Mouse (Mus musculus): ENCODE measurements around the gene Gss. TPM values are rescaled to one million over a fixed set of nuclear protein-coding genes. Genes with fewer than 3 reads are reported as not detected.
"Not testable (repeated sequence)": the region's sequence is repeated elsewhere in the genome, so short reads cannot be mapped to it uniquely, and the experiment has no call there.

The Gss gene
- polyA plus RNA-seq, 1 experiment: 8.6 TPM

GRCm38 (mm10) chr2:155539696-155540095 lies 52.9 kb downstream of the Gss start:
- H3K4me1 ChIP-seq (ENCODE audit: control insufficient read depth): peaks cover 14% of the 10 kb centered on the region
- H3K9me3 ChIP-seq (ENCODE audit: control insufficient read depth, low read length): no peaks in the 10 kb centered on the region
- no peaks in the 10 kb centered on the region for H3K27me3 ChIP-seq (ENCODE audit: control insufficient read depth)

DNA sequence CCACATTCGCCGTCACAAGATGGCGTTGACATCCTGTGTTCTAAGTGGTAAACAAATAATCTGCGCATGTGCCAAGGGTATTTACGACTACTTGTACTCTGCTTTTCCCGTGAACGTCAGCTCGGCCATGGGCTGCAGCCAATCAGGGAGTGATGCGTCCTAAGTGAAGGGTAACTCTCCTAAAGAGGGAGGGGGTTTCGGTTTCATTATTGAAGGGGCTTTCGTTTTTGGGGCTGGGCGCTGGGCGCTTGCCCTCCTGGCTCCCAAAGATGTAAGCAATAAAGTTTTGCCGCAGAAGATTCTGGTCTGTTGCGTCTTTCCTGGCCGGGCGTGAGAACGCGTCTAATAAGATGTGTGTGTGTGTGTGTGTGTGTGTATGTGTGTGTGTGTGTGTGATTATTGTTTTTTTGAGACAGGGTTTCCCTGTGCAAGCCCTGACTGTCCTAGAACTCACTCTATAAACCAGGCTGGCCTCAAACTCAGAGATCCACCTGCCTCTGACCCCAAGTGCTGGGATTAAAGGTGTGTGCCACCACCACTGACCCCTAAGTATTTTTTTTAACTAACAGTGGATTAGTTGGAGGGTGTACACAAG lies 54.0 kb downstream of the Gss start:
- H3K36me3 ChIP-seq (ENCODE audit: control insufficient read depth); H3K27me3 ChIP-seq (ENCODE audit: control insufficient read depth); H3K4me3 ChIP-seq (replicated peaks); H3K9me3 ChIP-seq (ENCODE audit: control insufficient read depth, low read length): not testable (repeated sequence)
- H3K4me1 ChIP-seq (ENCODE audit: control insufficient read depth): peaks cover 14% of the 10 kb centered on the region

More at GRCm38 (mm10) chr2:155539696-155540095, 52.9 kb downstream of the Gss start:
- Histone ChIP-seq H3K4me3 (replicated peaks) (no peak overlapping the region), H3K36me3 (ENCODE audit: control insufficient read depth) (no peaks in the 10 kb centered on the region; the same call in 1 of the 2 replicates)
- TF ChIP-seq TAL1 (IDR thresholded peaks at IDR 0.05; ENCODE audit: low read length): no peak
- TF ChIP-seq GATA1 (IDR thresholded peaks at IDR 0.05; ENCODE audit: low read length): no peak

DNA sequence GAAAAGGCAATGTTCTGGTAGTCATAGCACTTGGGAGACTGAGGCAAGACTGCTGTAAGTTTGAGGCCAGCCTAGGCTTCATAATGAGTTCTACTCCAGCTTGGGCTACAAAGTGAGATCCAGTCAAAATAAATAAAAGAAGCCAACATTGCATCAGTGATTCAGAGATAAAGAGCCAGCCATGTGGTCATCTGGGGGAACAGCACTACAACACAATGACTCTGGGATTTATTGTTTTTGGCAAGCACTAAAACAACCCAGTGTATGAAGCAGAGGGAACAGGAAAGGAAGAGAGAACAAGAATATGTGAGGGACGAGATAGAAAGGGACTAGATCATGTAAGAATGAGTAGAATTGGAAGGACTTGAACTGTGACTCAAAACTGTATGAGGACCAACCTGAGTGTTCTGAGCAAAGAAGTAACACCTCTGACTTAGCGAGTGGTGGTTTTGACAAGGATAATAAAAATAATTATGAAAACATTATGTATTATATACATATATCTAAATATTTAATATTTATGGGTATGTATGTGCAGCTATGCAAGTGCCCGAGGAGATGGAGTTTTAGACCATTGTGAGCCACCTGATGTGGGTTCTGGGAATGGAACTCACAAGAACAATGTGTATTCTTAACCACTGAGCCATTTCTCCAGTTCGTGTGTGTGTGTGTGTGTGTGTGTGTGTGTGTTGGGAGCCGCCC lies 54.7 kb downstream of the Gss start:
- Histone ChIP-seq H3K27me3 (ENCODE audit: control insufficient read depth) (no peaks in the 10 kb centered on the region), H3K9me3 (ENCODE audit: control insufficient read depth, low read length) (no peaks in the 10 kb centered on the region), H3K36me3 (ENCODE audit: control insufficient read depth) (no peaks in the 10 kb centered on the region; the same call in 1 of the 2 replicates), H3K4me3 (replicated peaks) (no peak overlapping the region), H3K4me1 (ENCODE audit: control insufficient read depth) (peaks cover 14% of the 10 kb centered on the region)
- no peak for TF ChIP-seq TAL1 (IDR thresholded peaks at IDR 0.05; ENCODE audit: low read length)
- no peak for TF ChIP-seq GATA1 (IDR thresholded peaks at IDR 0.05; ENCODE audit: low read length)

DNA sequence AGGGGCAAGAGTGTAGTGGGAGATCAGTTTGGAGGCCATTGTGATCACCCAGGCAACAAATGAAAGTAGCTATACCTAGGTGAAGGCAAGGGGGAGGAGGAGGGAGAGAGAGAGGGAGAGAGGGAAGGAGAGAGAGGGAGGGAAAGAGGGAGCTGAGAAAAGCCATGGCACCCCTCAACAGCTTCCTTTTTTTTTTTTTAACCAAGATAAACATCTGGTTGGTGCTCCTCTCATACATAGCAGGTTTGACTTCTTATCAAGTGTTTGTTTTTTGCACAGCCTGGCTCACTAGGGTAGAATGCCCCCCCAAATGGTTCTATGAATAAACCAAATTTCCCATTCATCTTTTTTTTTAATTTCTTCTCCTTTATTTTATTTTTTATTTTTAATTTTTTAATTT lies 56.3 kb downstream of the Gss start:
- TF ChIP-seq TAL1 (IDR thresholded peaks at IDR 0.05; ENCODE audit: low read length): no peak
- no peak for TF ChIP-seq GATA1 (IDR thresholded peaks at IDR 0.05; ENCODE audit: low read length)
- H3K4me1 ChIP-seq (ENCODE audit: control insufficient read depth): peaks cover 14% of the 10 kb centered on the region
- H3K27me3 ChIP-seq (ENCODE audit: control insufficient read depth): no peaks in the 10 kb centered on the region
- H3K36me3 ChIP-seq (ENCODE audit: control insufficient read depth): no peaks in the 10 kb centered on the region; the same call in 1 of the 2 replicates
- no peaks in the 10 kb centered on the region for H3K9me3 ChIP-seq (ENCODE audit: control insufficient read depth, low read length)
- no peak overlapping the region for H3K4me3 ChIP-seq (replicated peaks)

DNA sequence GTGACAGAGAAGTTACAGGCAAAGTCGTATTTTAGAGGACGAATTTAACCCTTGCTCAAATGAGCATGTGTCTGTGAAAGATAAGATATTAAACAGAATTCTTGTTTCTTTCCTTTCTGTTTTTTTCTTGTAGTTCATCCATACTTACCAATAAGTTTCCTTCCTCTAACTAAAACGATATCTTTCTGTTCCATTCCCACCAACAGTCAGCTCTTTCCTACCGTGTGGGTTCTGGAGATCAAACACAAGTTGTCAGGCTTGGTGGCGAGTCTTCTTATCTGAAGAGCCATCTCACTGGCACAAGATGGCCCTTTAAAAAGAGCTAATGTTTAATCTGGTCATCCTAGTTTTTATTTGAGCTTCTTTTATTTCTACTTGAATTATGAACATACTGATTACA lies 65.2 kb downstream of the Gss start:
- Histone ChIP-seq H3K4me3 (replicated peaks) (no peak overlapping the region), H3K36me3 (ENCODE audit: control insufficient read depth) (peaks cover 13% of the 10 kb centered on the region), H3K4me1 (ENCODE audit: control insufficient read depth) (peaks cover 39% of the 10 kb centered on the region), H3K9me3 (ENCODE audit: control insufficient read depth, low read length) (no peaks in the 10 kb centered on the region), H3K27me3 (ENCODE audit: control insufficient read depth) (no peaks in the 10 kb centered on the region)
- no peak for TF ChIP-seq GATA1 (IDR thresholded peaks at IDR 0.05; ENCODE audit: low read length)
- TF ChIP-seq TAL1 (IDR thresholded peaks at IDR 0.05; ENCODE audit: low read length): no peak

DNA sequence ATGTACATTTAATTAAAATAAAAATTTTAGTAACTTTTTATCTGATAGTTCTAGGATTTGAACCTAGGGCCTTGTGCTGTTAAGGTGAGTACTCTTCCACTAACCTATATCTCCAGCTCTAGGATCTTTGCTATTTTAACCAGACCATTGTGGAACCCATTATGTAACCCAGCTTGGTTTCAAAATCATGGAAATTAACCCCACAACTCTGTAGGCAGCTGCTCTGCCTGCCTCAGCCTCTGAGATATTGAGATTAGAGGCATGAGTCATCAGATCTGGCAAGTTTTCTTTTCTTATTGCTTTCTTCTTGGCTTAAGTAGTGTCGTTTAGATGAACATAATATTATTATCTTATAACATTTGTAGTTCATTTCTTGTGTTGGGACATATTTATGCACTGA lies 68.2 kb downstream of the Gss start:
- H3K9me3 ChIP-seq (ENCODE audit: control insufficient read depth, low read length): no peaks in the 10 kb centered on the region
- H3K27me3 ChIP-seq (ENCODE audit: control insufficient read depth): no peaks in the 10 kb centered on the region
- no peak overlapping the region for H3K4me3 ChIP-seq (replicated peaks)
- H3K36me3 ChIP-seq (ENCODE audit: control insufficient read depth): peaks cover 14% of the 10 kb centered on the region
- TF ChIP-seq TAL1 (IDR thresholded peaks at IDR 0.05; ENCODE audit: low read length): no peak
- no peak for TF ChIP-seq GATA1 (IDR thresholded peaks at IDR 0.05; ENCODE audit: low read length)
- peaks cover 49% of the 10 kb centered on the region for H3K4me1 ChIP-seq (ENCODE audit: control insufficient read depth)

DNA sequence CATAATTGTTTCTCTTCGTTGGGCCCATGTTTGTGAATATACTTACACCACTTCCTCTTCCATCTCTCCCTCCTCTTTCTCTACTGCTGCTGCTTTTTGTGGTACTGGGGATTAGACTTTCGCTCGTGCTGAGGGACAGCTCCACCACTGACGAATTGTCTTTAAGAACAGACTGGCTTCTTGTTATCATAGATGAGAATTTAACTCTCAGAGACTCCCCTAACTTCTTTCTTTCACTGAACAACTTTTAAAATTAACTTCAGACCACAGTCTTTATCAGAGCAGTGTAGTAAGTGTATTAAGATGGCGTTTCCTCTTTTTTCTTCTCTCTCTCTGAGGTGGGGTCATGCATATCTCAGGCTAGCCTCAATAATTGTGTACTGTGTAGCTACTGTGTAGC lies 68.9 kb downstream of the Gss start:
- no peak for TF ChIP-seq TAL1 (IDR thresholded peaks at IDR 0.05; ENCODE audit: low read length)
- no peak for TF ChIP-seq GATA1 (IDR thresholded peaks at IDR 0.05; ENCODE audit: low read length)
- H3K4me3 ChIP-seq (replicated peaks): no peak overlapping the region
- no peaks in the 10 kb centered on the region for H3K27me3 ChIP-seq (ENCODE audit: control insufficient read depth)

DNA sequence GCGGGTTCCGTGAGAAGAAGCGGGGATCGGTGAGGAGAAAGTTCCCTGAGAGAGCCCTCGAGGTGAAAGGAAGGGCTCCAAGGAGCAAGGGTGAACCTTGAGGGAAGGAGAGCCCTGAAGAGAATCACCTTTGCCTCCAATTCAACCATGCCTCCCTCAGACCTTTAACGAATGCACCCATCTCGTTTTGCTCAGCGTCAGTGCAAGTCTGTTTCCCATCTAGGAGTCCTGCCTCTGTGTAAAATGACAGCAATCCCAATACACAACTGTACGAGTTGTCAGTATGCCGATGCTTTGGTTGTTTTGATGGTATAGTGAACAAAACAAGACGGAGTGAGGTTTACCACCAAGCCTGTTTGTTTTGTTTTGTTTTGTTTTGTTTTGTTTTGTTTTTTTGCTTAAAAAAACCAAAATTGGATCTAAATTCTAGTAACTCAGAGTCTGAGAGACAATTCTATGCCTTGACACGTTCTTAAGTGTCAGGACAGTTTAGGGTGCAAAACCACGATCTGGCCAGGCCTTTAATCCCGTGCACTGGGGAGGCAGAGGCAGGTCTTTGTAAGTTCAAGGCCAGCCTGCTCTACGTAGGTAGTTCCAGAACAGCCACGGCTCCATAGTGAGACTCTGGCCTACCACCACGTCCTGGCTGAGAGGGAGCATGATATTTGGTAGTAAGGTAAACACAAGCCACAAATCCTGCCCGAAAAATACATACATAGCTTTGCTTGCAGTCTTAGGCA lies 73.9 kb downstream of the Gss start:
- no peaks in the 10 kb centered on the region for H3K9me3 ChIP-seq (ENCODE audit: control insufficient read depth, low read length)
- H3K27me3 ChIP-seq (ENCODE audit: control insufficient read depth): peaks cover 30% of the 10 kb centered on the region
- H3K4me1 ChIP-seq (ENCODE audit: control insufficient read depth): peaks cover 40% of the 10 kb centered on the region
- peak overlapping the region; percentile 86 for H3K4me3 ChIP-seq (replicated peaks)
- no peak for TF ChIP-seq TAL1 (IDR thresholded peaks at IDR 0.05; ENCODE audit: low read length)
- TF ChIP-seq GATA1 (IDR thresholded peaks at IDR 0.05; ENCODE audit: low read length): no peak
- H3K36me3 ChIP-seq (ENCODE audit: control insufficient read depth): peaks cover 7% of the 10 kb centered on the region

More for the DNA sequence above, 68.9 kb downstream of the Gss start:
- Histone ChIP-seq H3K9me3 (ENCODE audit: control insufficient read depth, low read length) (no peaks in the 10 kb centered on the region), H3K4me1 (ENCODE audit: control insufficient read depth) (peaks cover 54% of the 10 kb centered on the region), H3K36me3 (ENCODE audit: control insufficient read depth) (peaks cover 14% of the 10 kb centered on the region)
